Mouse (Mus musculus): ENCODE data around the gene Prss42.

GRCm38 (mm10) chr9:110844206-110844605 is 46.2 kb downstream of the Prss42 start, which contains the start of gene Prss46:
- TF ChIP-seq CTCF (IDR thresholded peaks at IDR 0.05; ENCODE audit: extremely low read depth, insufficient read depth, insufficient read length, insufficient replicate concordance), result no peak
- TF ChIP-seq POLR2A (IDR thresholded peaks at IDR 0.05; ENCODE audit: low read depth, low read length), result no peak

Measured in spleen, adult 2 months (tissue).